Mouse (Mus musculus) midbrain, embryonic 16.5 days (tissue): ENCODE measurements at regions not wholly inside any gene's neighbourhood (a gene's known extent, or its start where the extent isn't known, plus 50 kb on each side); places are given as distances from the start of the nearest gene placed in this dataset.

Experiments
- ATAC-seq: fragments of 200-750 bp; cut with Nextera tagmentation; 2 replicates; pipeline ENCODE4 v1.8.0; 2017; ENCODE audit warnings: moderate TSS enrichment
- H3K27ac ChIP-seq: fragments of 300-500 bp; sonication (generic); 2 replicates; pipeline ENCODE4 v1.5.1; 2014; ENCODE audit warnings: mild to moderate bottlenecking, low read length, mixed read lengths
- H3K27me3 ChIP-seq: fragments of 300-500 bp; sonication (generic); 2 replicates; pipeline ENCODE4 v1.6.1; 2014; ENCODE audit warnings: low read depth, low read length, mixed read lengths; ENCODE audit not compliant: control insufficient read depth, insufficient read depth
- H3K36me3 ChIP-seq: fragments of 300-500 bp; sonication (generic); 2 replicates; pipeline ENCODE4 v1.6.1; 2014; ENCODE audit warnings: mild to moderate bottlenecking, low read length, moderate library complexity, mixed read lengths; ENCODE audit not compliant: control insufficient read depth, insufficient read depth
- H3K4me1 ChIP-seq: fragments of 300-500 bp; sonication (generic); 2 replicates; pipeline ENCODE4 v1.6.1; 2014; ENCODE audit warnings: mild to moderate bottlenecking, low read length, mixed read lengths; ENCODE audit not compliant: control insufficient read depth, insufficient read depth
- H3K4me2 ChIP-seq: fragments of 300-500 bp; sonication (generic); 2 replicates; pipeline ENCODE4 v1.6.1; 2014; ENCODE audit warnings: mild to moderate bottlenecking, low read length, mixed read lengths
- H3K4me3 ChIP-seq: fragments of 300-500 bp; sonication (generic); 2 replicates; pipeline ENCODE4 v1.5.1; 2014; ENCODE audit warnings: low read depth, mild to moderate bottlenecking, low read length, moderate library complexity, mixed read lengths
- H3K9ac ChIP-seq: fragments of 300-500 bp; sonication (generic); 2 replicates; pipeline ENCODE4 v1.6.1; 2014; ENCODE audit warnings: low read depth, low read length, mixed read lengths
- H3K9me3 ChIP-seq: fragments of 300-500 bp; sonication (generic); replicated peaks from 2 replicates; pipeline ENCODE4 v1.6.1; 2014; ENCODE audit warnings: mild to moderate bottlenecking, low read length, mixed read lengths; ENCODE audit not compliant: control insufficient read depth, poor library complexity, severe bottlenecking
- WGBS: fragments of 180-500 bp; shearing (Covaris S2); extraction: QIAGEN DNeasy Blood & Tissue Kit; methylation state at CpG from one replicate; pipeline ENCODE4 v1.1.7; 2014; 5-methylcytosine and 5-hydroxymethylcytosine counted together

- no peak overlapping the region for H3K9ac ChIP-seq
- H3K27ac ChIP-seq: no peak overlapping the region
- no peaks in the 10 kb centered on the region for H3K4me1 ChIP-seq
- H3K4me2 ChIP-seq: no peak overlapping the region
- H3K4me3 ChIP-seq: no peak overlapping the region
- no peak for ATAC-seq
- 90% methylated on average over 3 of the region's 3 CpGs for WGBS
- H3K9me3 ChIP-seq: no peaks in the 10 kb centered on the region
- H3K36me3 ChIP-seq: no peaks in the 10 kb centered on the region
- no peaks in the 10 kb centered on the region for H3K27me3 ChIP-seq
These were observed 113.0 kb downstream of the Cog6 start for GRCm38 (mm10) chr3:52904028-52904427.

DNA sequence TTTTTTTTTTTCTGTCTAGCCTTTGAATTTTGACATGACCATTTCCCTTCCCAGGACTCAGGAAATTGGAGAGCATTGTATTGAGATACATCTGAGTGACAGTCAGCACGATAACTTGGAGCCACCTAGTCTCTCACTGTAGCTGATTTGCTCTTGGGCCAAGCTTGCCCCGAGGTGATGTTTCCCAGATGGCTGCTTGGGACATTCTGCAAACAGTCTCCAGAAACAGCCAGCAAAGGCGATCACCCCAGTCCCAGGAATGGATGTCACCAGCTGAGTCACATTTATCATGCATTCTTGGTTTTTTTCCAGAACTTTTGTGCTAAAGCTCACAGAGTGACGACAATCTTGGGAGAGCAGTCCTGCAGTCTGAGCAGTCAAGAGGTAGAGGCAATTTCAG lies 119.4 kb downstream of the Cog6 start:
- 82% methylated on average over 4 of the region's 4 CpGs for WGBS
- Histone ChIP-seq H3K9me3 (no peaks in the 10 kb centered on the region), H3K4me1 (no peaks in the 10 kb centered on the region; the same call in 1 of the 2 replicates), H3K9ac (no peak overlapping the region), H3K4me3 (no peak overlapping the region), H3K36me3 (no peaks in the 10 kb centered on the region), H3K27me3 (no peaks in the 10 kb centered on the region), H3K27ac (no peak overlapping the region), H3K4me2 (no peak overlapping the region)
- ATAC-seq: no peak

DNA sequence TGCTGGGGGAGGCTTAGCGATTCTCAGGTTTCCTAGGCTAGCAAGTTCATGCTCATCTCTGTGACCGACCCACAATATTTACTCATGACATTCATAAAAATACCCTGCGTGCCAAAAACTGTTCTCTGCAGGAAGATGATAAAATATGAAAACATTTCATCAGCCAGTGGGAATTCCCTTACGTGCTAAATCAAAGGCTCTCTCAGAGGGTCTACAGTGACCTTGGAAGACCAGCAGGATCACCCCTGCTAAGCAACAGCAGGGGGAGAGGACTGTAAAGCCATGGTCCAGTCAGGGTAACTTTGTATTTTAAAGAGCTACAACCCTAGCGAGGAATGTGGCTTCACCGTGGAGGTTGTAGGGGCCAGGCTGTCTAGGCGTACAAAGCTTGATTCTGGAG lies 120.6 kb downstream of the Cog6 start:
- Histone ChIP-seq H3K27ac (no peak overlapping the region), H3K4me3 (no peak overlapping the region), H3K27me3 (no peaks in the 10 kb centered on the region), H3K9me3 (no peaks in the 10 kb centered on the region), H3K4me1 (no peaks in the 10 kb centered on the region; the same call in 1 of the 2 replicates), H3K9ac (no peak overlapping the region), H3K36me3 (no peaks in the 10 kb centered on the region), H3K4me2 (no peak overlapping the region)
- 81% methylated on average over 7 of the region's 7 CpGs for WGBS
- ATAC-seq: no peak

GRCm38 (mm10) chr3:52895751-52896150 lies 121.3 kb downstream of the Cog6 start:
- no peak overlapping the region for H3K9ac ChIP-seq
- H3K27ac ChIP-seq: no peak overlapping the region
- WGBS: 91% methylated on average over 5 of the region's 5 CpGs
- no peak overlapping the region for H3K4me2 ChIP-seq
- no peak for ATAC-seq
- H3K36me3 ChIP-seq: no peaks in the 10 kb centered on the region
- no peaks in the 10 kb centered on the region; the same call in 1 of the 2 replicates for H3K4me1 ChIP-seq
- H3K9me3 ChIP-seq: no peaks in the 10 kb centered on the region
- no peaks in the 10 kb centered on the region for H3K27me3 ChIP-seq
- H3K4me3 ChIP-seq: no peak overlapping the region

GRCm38 (mm10) chr3:52894812-52895211 lies 122.2 kb downstream of the Cog6 start:
- Histone ChIP-seq H3K9ac (no peak overlapping the region), H3K27ac (no peak overlapping the region), H3K27me3 (no peaks in the 10 kb centered on the region), H3K4me3 (no peak overlapping the region), H3K4me1 (no peaks in the 10 kb centered on the region; the same call in 1 of the 2 replicates), H3K4me2 (no peak overlapping the region), H3K9me3 (no peaks in the 10 kb centered on the region), H3K36me3 (no peaks in the 10 kb centered on the region)
- 88% methylated on average over 2 of the region's 2 CpGs for WGBS
- no peak for ATAC-seq

GRCm38 (mm10) chr3:52889156-52889715 lies 127.8 kb downstream of the Cog6 start:
- Histone ChIP-seq H3K9me3 (no peaks in the 10 kb centered on the region), H3K27me3 (no peaks in the 10 kb centered on the region), H3K4me2 (no peak overlapping the region), H3K4me1 (no peaks in the 10 kb centered on the region; the same call in 1 of the 2 replicates), H3K27ac (no peak overlapping the region), H3K9ac (no peak overlapping the region), H3K4me3 (no peak overlapping the region), H3K36me3 (no peaks in the 10 kb centered on the region)
- 85% methylated on average over 4 of the region's 4 CpGs for WGBS
- no peak for ATAC-seq

DNA sequence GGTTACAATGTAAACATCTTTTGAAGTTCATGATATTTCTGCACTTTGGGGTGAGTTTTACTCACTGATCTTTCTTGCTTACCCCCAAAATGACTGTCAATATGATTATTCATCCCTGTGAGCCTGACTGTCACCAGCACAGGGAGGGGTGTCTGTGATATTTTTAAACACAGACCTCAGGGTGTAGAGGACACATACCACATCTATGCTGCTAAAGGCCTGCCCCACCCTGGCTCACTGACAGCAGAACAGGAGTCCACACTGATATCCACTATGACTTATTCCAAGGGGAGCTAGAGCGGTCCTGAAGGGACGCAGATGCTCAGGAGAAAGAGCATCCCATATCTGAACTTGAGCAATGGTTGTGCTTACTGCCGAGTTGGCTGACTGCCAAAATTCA lies 135.1 kb downstream of the Cog6 start:
- Histone ChIP-seq H3K27me3 (no peaks in the 10 kb centered on the region), H3K36me3 (no peaks in the 10 kb centered on the region), H3K4me2 (no peak overlapping the region), H3K4me3 (no peak overlapping the region), H3K9me3 (no peaks in the 10 kb centered on the region), H3K4me1 (no peaks in the 10 kb centered on the region; the same call in 1 of the 2 replicates), H3K27ac (no peak overlapping the region), H3K9ac (no peak overlapping the region)
- ATAC-seq: no peak
- WGBS: 91% methylated on average over 3 of the region's 3 CpGs

DNA sequence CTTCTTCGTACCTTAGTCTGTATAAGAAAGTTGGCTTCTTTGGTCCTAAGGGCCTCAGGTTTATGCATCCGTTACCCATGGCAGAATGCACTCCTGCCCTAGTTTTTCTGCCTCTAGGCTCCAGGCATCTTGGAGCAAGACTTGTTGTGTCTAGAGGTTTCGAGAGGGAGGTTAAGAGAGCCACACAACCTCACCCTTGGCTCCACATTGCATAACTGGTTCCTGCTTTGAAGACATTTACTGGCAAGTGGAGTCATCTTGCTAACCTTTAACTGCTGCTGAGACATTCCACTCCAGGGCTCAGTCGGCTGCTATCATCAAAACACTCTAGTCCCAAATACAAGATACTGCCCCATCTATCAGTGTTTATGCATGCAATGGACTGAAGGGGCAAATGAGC lies 135.9 kb downstream of the Cog6 start:
- Histone ChIP-seq H3K9me3 (no peaks in the 10 kb centered on the region), H3K27me3 (no peaks in the 10 kb centered on the region), H3K27ac (no peak overlapping the region), H3K36me3 (no peaks in the 10 kb centered on the region), H3K9ac (no peak overlapping the region), H3K4me1 (no peaks in the 10 kb centered on the region; the same call in 1 of the 2 replicates), H3K4me3 (no peak overlapping the region), H3K4me2 (no peak overlapping the region)
- ATAC-seq: no peak
- WGBS: 87% methylated on average over 4 of the region's 4 CpGs

GRCm38 (mm10) chr3:52879700-52880099 lies 137.3 kb downstream of the Cog6 start:
- H3K4me2 ChIP-seq: no peak overlapping the region
- H3K9ac ChIP-seq: no peak overlapping the region
- H3K4me3 ChIP-seq: no peak overlapping the region
- ATAC-seq: no peak
- no peaks in the 10 kb centered on the region for H3K27me3 ChIP-seq
- H3K9me3 ChIP-seq: no peaks in the 10 kb centered on the region
- no peaks in the 10 kb centered on the region for H3K36me3 ChIP-seq
- no peaks in the 10 kb centered on the region; the same call in 1 of the 2 replicates for H3K4me1 ChIP-seq
- 73% methylated on average over 10 of the region's 10 CpGs for WGBS
- no peak overlapping the region for H3K27ac ChIP-seq
